Mouse (Mus musculus) embryo, embryonic 9.5 days (tissue): ENCODE measurements around the gene Trim30c.
"Not testable (repeated sequence)": the region's sequence is repeated elsewhere in the genome, so short reads cannot be mapped to it uniquely, and the experiment has no call there.

Source experiments
- DNase-seq: peaks from one replicate; pipeline ENCODE4 v3.0.0-alpha.2; 2017; ENCODE audit errors: extremely low spot score

Gene Trim30c

GRCm38 (mm10) chr7:104400698-104401097 lies at the start of gene Trim30c:
Gene Trim30c (minus strand): TSS chr7:104400837.
- no peak for DNase-seq

DNA sequence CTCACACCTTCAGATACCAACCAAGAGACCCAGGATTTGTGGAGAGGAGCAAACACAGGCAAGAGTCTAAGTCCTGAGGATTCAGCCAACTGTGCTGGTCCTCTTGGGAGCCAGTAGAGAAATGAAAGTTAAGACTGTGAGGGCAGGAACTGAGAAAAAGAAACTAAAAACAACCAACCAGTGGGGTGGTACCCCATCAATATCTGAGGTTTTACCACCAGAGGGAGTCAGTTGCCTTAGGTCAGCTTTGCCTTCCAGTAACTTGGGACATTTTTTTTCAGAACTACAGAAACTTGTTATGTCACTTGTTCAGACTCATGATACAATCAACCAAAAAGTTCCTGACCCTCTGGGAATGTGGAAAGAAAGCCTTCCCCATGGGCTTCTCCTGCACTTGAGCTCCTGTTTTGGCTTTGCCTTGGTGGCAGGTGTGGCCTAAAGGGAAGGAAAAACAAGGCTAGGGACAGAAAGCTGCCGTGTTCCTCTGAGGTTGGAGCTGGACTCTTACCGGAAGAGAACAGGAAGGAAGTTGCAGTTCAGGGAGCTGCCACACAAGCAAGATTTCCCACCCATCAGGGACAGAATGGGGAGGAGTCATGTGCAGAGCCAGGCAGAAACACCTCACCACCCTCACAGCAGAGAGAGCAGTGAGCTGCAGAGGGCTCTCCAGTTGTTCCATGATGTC lies 45.5 kb upstream of the Trim30c start:
- peak; percentile 4 for DNase-seq

DNA sequence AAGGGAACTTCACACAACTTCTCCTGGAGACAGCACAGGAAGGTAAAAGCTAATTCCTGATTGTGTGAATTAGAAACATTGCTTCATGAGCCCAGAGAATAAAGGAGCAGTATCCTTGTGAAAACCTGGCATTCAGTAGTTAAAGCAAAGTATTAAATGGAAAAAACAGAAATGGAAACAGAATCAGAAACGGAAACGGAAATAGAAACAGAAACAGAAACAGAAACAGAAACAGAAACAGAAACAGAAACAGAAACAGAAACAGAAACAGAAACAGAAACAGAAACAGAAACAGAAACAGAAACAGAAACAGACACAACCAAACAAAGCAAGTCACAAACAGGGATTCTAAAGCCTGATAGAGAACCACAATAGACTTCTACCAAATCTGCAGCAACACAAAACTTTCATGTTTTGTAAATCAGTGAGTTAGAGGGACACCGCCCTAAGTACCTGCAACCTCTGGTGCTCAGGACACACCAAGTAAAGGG lies 3.9 kb upstream of the Trim30c start:
- no peak for DNase-seq

- no peak for DNase-seq
These were observed 503 bp upstream of the Trim30c start for GRCm38 (mm10) chr7:104401140-104401539.

GRCm38 (mm10) chr7:104398492-104398891 lies 2.1 kb downstream of the Trim30c start:
- DNase-seq = no peak

DNA sequence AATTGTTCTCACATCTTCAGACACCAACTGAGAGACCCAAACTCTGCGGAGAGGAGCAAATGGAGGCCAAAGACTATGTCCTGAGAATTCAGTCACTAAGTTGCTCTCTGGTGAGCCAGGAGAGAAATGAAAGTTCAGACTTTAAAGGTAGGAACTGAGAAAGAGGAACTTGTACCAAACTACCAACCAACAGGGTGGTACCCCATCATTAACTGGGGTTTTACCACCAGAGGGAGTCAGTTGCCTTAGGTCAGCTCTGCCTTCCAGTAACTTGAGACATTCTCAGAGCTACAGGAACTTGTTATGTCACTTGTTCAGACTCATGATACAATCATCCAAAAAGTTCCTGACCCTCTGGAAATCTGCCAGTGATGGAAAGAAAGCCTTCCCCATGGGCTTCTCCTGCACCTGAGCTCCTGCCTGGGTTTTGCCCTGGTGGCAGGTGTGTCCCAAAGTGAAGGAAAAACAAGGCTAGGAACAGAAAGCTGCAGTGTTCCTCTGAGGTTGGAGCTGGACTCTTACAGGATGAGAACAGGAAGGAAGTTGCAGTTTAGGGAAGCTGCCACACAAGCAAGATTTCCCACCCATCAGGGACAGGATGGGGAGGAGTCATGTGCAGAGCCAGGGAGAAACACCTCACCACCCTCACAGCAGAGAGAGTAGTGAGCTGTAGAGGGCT lies 30.8 kb downstream of the Trim30c start, which contains the start of gene Trim30b:
TSS of gene Trim30b (minus strand) at position 149 of the 679 bp plus-strand sequence.
- DNase-seq = no peak

DNA sequence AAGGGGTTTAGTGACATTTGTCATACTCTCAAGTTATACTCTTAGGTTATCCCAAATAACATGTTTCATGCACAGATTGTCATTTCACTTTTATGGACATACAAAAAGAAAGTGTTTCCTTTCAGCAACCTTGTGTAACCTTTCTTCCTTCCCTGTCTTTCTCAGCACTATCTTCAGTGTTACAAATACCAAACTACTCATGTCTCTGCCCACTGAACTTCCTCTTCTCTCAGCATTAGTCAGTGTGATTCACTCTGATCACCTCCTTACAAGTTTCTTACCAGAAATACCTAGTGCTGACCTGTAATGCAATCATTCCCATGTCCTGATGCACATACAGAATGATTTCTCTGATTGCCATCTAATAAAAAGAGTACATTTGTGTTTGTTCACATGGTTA lies 34.3 kb downstream of the Trim30c start:
- DNase-seq = no peak

GRCm38 (mm10) chr7:104353600-104353967 lies 47.1 kb downstream of the Trim30c start:
- DNase-seq = no peak

- DNase-seq = peak; percentile 70
These were observed 47.7 kb downstream of the Trim30c start, which contains the start of gene Trim12c for GRCm38 (mm10) chr7:104352717-104353599. Gene Trim12c (minus strand): TSS chr7:104353362.

DNA sequence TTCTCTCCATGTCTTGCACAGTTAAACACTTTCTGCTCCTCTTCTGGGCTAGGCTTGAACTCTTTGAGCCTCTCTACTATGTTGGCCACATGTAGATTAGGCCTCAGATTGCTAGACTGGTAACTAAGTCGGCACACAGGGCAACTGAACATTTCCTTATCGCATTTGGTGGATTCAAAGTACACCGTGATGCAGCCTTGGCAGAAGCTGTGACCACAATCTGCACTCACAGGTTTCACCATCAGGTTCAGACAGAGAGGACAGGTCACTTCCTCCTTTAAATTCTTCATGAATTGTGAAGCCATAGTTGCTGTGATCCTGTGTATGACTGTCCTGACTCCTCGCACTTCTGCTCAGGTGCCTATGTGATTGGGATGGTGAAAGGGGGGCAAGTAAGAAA lies 52.6 kb downstream of the Trim30c start:
- not testable (repeated sequence) for DNase-seq

GRCm38 (mm10) chr7:104340744-104341143 lies 59.9 kb downstream of the Trim30c start:
- DNase-seq = not testable (repeated sequence)

GRCm38 (mm10) chr7:104335547-104335946 lies 65.1 kb downstream of the Trim30c start:
- not testable (repeated sequence) for DNase-seq
